Mouse (Mus musculus) liver, embryonic 14.5 days (tissue): ENCODE results near the gene Phxr2.

ENCODE experiments used
- CTCF ChIP-seq: IDR thresholded peaks from 2 replicates; pipeline ENCODE4 v1.5.1; 2016; ENCODE audit warnings: antibody characterized with exemption, low read depth, control low read depth
- EP300 ChIP-seq: IDR thresholded peaks from 2 replicates; pipeline ENCODE4 v1.6.1; 2016; ENCODE audit warnings: antibody characterized with exemption, low read depth

DNA sequence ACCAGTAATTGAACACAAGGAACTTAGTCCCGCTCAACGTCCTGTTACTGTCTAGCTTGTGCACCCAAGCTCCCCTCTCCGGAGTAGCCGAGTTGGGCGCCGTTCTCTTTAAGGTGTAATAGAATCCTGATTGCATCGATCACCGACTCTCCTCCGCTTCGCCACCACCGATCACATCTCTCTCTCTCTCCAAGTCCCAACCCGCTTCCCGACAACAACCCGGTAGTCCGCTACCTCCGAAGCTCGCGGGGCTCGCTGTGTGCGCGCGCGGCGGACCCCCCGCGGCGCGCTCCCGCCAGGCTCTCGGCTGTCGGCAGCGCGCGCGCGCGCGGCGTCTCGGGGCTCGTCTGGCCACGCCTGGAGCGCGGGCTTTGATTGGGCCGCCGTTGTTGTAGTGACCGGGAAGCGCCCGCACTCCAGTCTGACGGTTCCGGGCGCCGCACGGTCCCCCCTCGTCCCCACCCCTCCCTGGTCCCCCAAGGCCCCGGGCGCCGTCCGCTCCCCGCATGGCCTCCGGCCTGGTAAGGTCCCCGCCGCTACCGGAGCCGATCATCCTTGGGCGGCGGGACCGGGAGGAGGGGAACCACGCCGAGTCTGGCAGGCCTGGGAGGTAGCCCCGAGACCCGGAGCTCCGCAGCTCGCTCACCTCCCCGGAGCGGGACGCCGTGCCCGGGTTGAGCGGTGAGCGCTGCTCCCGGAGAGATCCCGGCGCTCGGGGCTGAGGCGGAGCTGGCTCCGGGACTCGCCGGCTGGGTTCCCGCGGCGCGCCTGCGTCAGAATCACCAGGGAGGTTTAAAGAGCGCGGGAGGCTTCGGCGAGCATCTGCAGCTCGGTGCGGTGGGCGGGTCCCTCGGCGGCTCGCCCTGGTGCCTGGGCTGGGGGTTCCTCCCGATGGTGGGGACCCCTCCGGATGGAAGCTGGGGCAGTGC, 19.2 kb downstream of the Phxr2 start, which contains the start of gene Poc1b:
- TF ChIP-seq CTCF (no peak), EP300 (no peak)
